Mouse (Mus musculus) layer of hippocampus, adult 11-12 months (tissue): ENCODE measurements at regions not wholly inside any gene's neighbourhood (a gene's known extent, or its start where the extent isn't known, plus 50 kb on each side); places are given as distances from the start of the nearest gene placed in this dataset.

ENCODE experiments used
- DNase-seq: peaks from one replicate; pipeline ENCODE4 v3.0.0; 2022; ENCODE audit warnings: low spot score

DNA sequence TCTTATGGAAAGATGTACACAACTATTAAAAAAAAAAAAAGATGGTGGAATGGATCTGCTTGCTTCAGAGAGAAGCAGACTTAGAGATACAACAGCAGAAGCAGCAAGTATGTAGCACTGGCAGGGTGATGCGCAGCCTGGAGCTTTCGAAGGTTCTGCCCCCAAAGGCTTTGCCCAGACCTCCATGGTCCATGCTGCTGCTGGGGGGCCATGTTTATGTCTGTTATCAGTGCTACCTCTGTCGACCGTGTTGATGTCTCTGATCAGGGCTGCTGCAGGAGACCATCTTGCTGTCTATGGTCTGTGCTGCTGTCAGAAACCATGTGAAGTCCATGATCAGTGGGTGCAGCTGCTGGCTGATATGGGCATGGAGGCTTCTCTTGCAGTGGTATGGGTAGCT, 88.6 kb upstream of the Fam189a1 start:
- DNase-seq = no peak

DNA sequence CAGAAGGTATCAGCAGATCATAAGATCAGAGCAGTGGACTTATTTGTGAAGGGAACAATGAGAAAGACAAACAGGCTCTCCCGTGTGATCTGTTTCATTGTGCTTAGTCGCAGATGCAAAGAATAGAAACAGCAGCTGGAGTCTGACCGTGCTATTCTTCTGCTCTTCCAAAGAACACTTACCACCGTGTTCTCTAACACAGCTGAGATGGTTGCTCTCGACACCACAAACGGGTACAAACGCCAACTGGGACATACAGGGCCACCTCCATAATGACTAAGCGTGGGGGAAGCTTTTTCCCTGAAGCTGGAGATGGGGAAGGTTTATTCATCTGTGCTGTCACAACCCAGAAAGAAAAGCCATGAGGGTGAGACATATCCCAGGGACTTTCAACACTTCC, 84.8 kb upstream of the Fam189a1 start:
- DNase-seq = peak; percentile 17

DNA sequence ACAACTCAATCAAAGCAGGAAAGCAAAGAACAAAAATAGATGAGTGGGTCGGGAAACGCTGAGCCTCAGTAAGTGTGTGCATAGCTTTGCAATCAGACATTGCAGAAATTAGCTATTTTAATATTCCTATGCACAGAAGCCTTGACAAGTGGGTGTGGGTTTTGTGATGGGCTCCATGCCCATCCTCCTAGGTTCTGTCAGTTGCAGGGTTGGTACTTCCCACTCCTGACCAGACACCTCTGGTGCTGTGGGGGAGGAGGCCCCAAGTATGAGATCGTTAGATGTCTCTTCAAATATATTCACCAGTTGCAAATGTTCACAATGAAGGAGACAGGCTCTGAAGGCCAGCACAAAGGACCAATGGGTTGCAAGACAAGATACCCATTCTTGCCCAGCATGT, 79.3 kb upstream of the Fam189a1 start:
- peak; percentile 37 for DNase-seq

DNA sequence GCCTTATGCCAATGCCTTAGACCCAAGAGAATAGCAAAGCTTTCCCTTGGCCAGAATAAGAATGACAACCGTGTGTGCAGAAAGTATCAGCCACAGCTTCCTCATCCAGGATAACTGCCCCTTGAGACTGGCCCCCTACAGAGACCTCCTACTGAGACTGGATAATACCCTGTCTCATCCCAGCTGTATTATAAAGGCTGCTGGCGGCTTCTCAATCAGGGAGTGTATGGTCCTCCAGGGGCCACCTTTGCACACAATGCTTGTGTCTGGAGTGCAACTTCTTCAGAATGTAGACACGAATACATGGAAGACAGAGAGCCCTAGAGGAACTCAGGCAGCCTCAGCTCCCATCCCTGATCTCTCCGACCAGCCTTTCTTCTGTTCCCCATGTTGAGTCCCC, 77.3 kb upstream of the Fam189a1 start:
- DNase-seq = no peak

DNA sequence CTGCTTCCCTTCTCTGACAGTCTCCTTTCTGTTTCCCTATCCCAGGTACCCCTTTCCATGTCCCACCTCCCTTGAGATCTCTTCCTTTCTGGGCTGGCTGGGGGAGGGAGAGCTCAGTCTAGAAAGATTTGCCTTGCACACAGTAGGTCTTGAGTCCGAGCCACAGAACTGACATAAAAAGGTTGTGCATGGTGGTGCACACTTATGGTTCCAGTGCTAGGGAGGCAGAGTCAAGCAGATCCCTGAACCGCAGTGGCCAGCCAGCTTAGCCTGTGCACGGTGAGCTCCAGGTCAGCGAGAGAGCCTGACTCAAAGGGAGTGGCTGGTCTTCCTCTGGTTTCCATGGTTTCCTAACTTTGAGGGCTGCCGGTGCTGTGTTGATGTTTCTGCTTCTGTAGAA, 72.9 kb upstream of the Fam189a1 start:
- no peak for DNase-seq

DNA sequence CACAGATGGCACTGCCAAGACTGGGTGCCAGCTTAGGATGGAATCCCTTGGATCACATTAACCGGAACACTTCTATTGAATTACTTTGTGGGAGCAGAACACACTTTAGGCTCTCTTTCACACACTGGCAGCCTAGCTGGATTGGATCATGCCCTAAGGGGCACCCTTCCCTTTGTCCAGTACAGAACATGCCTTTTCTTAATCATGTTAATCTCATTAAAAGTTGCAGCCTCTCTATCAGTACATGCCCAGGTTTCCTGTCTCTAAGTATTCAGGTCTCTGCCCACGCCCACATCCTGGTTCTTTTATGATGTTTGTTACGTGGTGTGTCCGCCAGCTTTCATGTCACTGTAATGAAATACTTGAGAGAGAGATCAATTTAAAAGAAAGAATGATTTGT, 69.8 kb upstream of the Fam189a1 start:
- no peak for DNase-seq

DNA sequence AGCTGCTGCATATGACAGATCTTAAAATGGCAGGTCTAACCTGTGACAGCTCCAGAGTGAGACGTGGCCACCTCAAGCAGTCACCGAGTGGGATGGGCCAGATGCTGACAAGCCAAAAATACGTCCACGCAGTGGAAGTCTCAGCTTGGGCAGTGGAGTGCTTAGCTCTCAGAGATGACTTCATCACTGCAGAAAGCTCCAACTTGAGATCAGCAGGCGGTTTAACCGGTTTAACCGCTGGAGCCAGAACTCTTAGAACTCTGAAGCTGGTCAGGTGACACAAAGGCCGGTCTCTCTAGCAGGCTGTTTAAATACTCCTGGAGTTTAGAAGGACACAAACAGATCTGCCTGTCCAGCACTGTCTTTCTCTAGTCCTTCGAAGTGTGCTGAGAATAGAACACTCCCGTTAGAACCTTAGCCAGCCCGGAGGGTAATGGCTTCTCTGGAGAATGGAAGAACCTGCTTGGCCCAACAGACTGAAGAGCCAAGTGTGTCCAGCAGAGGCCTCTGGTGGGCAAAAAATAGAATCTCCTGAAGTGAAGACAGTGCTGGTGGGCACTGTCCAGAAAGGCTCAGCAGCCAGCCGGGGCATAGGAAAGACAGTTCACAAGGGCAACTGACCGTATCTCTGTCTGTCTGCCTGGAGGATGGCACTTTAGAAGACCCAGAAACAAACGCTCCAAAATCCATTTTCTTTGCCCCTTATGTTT, 57.0 kb upstream of the Fam189a1 start:
- no peak for DNase-seq

DNA sequence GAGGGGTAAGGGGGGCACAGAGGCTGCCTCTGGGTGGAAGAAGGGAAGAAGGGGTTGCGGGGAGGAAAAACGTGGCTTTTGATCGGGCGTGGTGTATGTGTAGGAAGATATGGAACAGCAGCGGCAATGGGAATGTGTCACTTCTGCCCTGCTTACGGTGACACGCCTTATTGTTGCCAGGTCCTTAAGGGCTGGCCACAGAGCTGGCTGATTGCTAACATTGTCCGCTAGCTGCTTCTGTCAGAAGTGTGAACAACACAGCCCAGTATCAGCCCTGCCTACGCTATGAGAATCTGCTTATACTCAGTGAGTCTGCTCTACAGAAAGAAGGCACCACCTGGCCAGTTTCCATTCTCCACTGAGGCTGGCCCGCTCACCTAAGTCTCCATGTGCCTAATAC, 50.9 kb upstream of the Fam189a1 start:
- DNase-seq = no peak
